ENCODE assay signal across 8 mouse cellular contexts in the genomic region with DNA sequence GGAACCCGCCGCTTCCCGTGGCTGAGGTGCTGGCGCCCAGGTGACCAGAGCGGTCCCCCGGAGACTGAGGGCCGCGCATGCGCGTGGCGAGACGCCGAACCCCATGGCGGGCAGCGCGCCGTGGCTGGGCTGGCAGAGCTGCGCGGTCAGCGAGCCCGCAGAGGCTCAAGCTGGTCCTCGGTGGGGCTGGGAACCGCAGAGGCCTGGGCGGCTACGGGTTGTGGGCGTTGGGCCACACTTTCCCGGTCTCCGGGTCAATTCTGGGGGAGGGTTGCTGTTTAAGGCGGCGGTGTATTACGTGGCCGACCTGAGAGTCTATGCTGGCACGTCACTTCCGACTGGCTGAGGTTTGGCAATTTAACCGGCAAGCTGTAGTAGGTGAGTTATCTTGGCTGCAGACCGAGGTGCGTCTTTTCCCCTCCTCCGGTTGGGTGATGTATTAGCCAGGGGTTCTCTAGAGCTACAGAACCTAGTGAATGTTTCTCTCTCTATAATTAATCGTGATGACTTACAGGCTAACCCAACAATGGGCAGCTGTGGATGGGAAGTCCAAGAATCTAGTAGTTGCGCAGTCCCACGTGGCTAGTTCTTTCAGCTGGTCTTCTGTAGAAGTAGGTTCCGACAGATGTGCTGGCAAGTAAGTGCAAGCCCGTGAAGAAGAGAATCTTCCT. TPM values are rescaled to one million over a fixed set of nuclear protein-coding genes. Genes with fewer than 3 reads are reported as not detected.
DNase-seq lines count a peak whose midpoint lies in the region; ATAC-seq and TF ChIP-seq lines count a peak whose summit lies in the region.

A gene (minus strand): TSS at position 662 of the 671 bp plus-strand sequence.

- H3K4me2 ChIP-seq in intestine, postnatal 0 days (replicated peaks; ENCODE audit: low read depth), result peak within 1 kb of the TSS; percentile 73
- H3K4me2 ChIP-seq in limb, embryonic 14.5 days (replicated peaks; ENCODE audit: low read depth, low read length, severe bottlenecking), result peak within 1 kb of the TSS; percentile 50
- peak within 1 kb of the TSS; percentile 67 for H3K4me2 ChIP-seq in stomach, embryonic 15.5 days

- no peaks in the 10 kb centered on the region for H3K9me3 ChIP-seq in intestine, postnatal 0 days (ENCODE audit: control insufficient read depth)
- no peaks in the 10 kb centered on the region for H3K9me3 ChIP-seq in limb, embryonic 14.5 days (ENCODE audit: control insufficient read depth, low read length)
- H3K9me3 ChIP-seq in stomach, embryonic 15.5 days, result no peaks in the 10 kb centered on the region

- no peaks in the 10 kb centered on the region for H3K27me3 ChIP-seq in intestine, postnatal 0 days (replicated peaks; ENCODE audit: control insufficient read depth, insufficient read depth, low read length)
- H3K27me3 ChIP-seq in limb, embryonic 14.5 days (ENCODE audit: control insufficient read depth, insufficient read depth, low read length), result no peaks in the 10 kb centered on the region
- no peaks in the 10 kb centered on the region for H3K27me3 ChIP-seq in stomach, embryonic 15.5 days (replicated peaks)

- no peak for TF ChIP-seq POLR2A in limb, embryonic 14.5 days (IDR thresholded peaks at IDR 0.05; ENCODE audit: borderline replicate concordance, extremely low read depth, insufficient read depth, insufficient read length)

- H3K4me1 ChIP-seq in intestine, postnatal 0 days (replicated peaks; ENCODE audit: control insufficient read depth, insufficient read depth, low read length), result peaks cover 4% of the 10 kb centered on the region
- H3K4me1 ChIP-seq in limb, embryonic 14.5 days (ENCODE audit: control insufficient read depth, insufficient read depth, low read length), result peaks cover 20% of the 10 kb centered on the region
- H3K4me1 ChIP-seq in stomach, embryonic 15.5 days, result peaks cover 20% of the 10 kb centered on the region

- H3K9ac ChIP-seq in intestine, postnatal 0 days (ENCODE audit: low read depth, low read length), result peak within 1 kb of the TSS; percentile 96
- H3K9ac ChIP-seq in limb, embryonic 14.5 days (ENCODE audit: low read depth, low read length, severe bottlenecking), result peak within 1 kb of the TSS; percentile 97
- H3K9ac ChIP-seq in stomach, embryonic 15.5 days, result peak within 1 kb of the TSS; percentile 69

- peak; percentile 69 to 94 for DNase-seq in urinary bladder, adult 18-20 months (ENCODE audit: low spot score in 2 of 2)
- DNase-seq in urinary bladder, postnatal 25 days (ENCODE audit: low spot score), result no peak
- peak; percentile 91 for DNase-seq in cerebellum, adult 9-10 months
- peak; percentile 64 to 85 for DNase-seq in frontal cortex, postnatal 10 days (ENCODE audit: low spot score in 2 of 2)
- peak; percentile 83 for DNase-seq in limb, embryonic 14.5 days (ENCODE audit: low spot score)
- peak; percentile 66 to 83 for DNase-seq in monocyte, adult 2 months (ENCODE audit: low read depth in 1 of 2, low spot score in 2 of 2)

- WGBS in intestine, postnatal 0 days, result 1% methylated on average over 39 of the region's 43 CpGs
- WGBS in limb, embryonic 14.5 days, result under 1% methylated on average over 35 of the region's 43 CpGs
- WGBS in stomach, embryonic 15.5 days, result under 1% methylated on average over 43 of the region's 43 CpGs

- peak within 1 kb of the TSS; percentile 93 for H3K4me3 ChIP-seq in intestine, postnatal 0 days (ENCODE audit: low read depth, low read length)
- H3K4me3 ChIP-seq in limb, embryonic 14.5 days (replicated peaks; ENCODE audit: low read length), result peak within 1 kb of the TSS; percentile 91
- H3K4me3 ChIP-seq in stomach, embryonic 15.5 days (replicated peaks), result peak within 1 kb of the TSS; percentile 85

- peak within 1 kb of the TSS; percentile 94 for H3K27ac ChIP-seq in intestine, postnatal 0 days (ENCODE audit: low read depth, low read length)
- peak within 1 kb of the TSS; percentile 95 for H3K27ac ChIP-seq in limb, embryonic 14.5 days (replicated peaks; ENCODE audit: low read depth, low read length)
- H3K27ac ChIP-seq in stomach, embryonic 15.5 days, result peak within 1 kb of the TSS; percentile 89

- H3K36me3 ChIP-seq in intestine, postnatal 0 days (ENCODE audit: control insufficient read depth, insufficient read depth), result peaks cover 22% of the 10 kb centered on the region
- H3K36me3 ChIP-seq in limb, embryonic 14.5 days (ENCODE audit: control insufficient read depth, insufficient read depth, low read length), result peaks cover 46% of the 10 kb centered on the region
- H3K36me3 ChIP-seq in stomach, embryonic 15.5 days, result peaks cover 6% of the 10 kb centered on the region; the same call in 1 of the 2 replicates

- peak; percentile 86 for ATAC-seq in intestine, postnatal 0 days
- peak; percentile 85 for ATAC-seq in limb, embryonic 14.5 days (ENCODE audit: low FRiP score, low read depth)
- peak; percentile 80 for ATAC-seq in stomach, embryonic 15.5 days (ENCODE audit: insufficient read depth, low FRiP score, low read depth)

- no peak for TF ChIP-seq CTCF in intestine, postnatal 0 days (IDR thresholded peaks at IDR 0.05; ENCODE audit: low read depth)

RNA-seq across cellular contexts. Expression of the gene that starts here (rescaled TPM):
- 4.2 and 5.7 TPM in 2 replicates for polyA plus RNA-seq in intestine, postnatal 0 days (2015; fragmentation: Nextera tagmentation; extraction: Ambion mirVana)
- 42.6 and 44.6 TPM in 2 replicates for polyA plus RNA-seq in limb, embryonic 14.5 days (2012; rRNA removed)
- 14.5 and 16.9 TPM in 2 replicates for polyA plus RNA-seq in limb, embryonic 14.5 days (2014; fragmentation: Nextera tagmentation; extraction: Ambion mirVana)
- polyA plus RNA-seq in stomach, embryonic 15.5 days (2015; fragmentation: Nextera tagmentation; extraction: Ambion mirVana), result 16.4 and 17.3 TPM in 2 replicates
